Mouse (Mus musculus): Measurements from ENCODE around the gene Tnfrsf22.

DNA sequence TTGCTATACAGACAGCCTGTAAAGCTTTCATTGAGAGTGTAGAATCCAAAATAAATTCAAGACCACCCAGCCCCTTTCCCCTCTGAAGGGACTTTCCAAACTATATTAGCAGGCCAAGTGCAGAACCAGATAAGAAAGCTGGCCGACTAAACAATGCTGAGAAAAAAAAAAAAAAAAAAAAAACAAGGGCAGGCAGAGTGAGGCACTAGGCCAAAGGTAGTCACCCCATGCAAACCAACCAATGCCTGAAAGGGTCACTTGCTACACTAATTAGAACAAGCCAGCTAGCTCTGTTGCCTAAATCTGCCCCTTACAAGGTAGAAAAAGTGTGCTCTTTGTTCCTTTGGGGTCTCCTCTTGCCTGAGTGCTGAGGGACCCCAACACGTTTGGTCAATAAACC lies 44.6 kb downstream of the Tnfrsf22 start:
- TF ChIP-seq CTCF (IDR thresholded peaks at IDR 0.05; ENCODE audit: low read depth, low read length) (no peak), POLR2A (IDR thresholded peaks at IDR 0.05; ENCODE audit: insufficient read depth, low read length) (no peak)

Measured in ES-Bruce4 (cell line).